Mouse (Mus musculus) cerebellum, adult 9-10 months (tissue): ENCODE data around the gene Kcnj4.
A peak's percentile ranks its signal among the peaks of the same experiment; 100 is the strongest.
"Not testable (repeated sequence)": the region's sequence is repeated elsewhere in the genome, so short reads cannot be mapped to it uniquely, and the experiment has no call there.

ENCODE experiments used
- DNase-seq: peaks from one replicate; pipeline ENCODE4 v3.0.0; 2022

The Kcnj4 gene

DNA sequence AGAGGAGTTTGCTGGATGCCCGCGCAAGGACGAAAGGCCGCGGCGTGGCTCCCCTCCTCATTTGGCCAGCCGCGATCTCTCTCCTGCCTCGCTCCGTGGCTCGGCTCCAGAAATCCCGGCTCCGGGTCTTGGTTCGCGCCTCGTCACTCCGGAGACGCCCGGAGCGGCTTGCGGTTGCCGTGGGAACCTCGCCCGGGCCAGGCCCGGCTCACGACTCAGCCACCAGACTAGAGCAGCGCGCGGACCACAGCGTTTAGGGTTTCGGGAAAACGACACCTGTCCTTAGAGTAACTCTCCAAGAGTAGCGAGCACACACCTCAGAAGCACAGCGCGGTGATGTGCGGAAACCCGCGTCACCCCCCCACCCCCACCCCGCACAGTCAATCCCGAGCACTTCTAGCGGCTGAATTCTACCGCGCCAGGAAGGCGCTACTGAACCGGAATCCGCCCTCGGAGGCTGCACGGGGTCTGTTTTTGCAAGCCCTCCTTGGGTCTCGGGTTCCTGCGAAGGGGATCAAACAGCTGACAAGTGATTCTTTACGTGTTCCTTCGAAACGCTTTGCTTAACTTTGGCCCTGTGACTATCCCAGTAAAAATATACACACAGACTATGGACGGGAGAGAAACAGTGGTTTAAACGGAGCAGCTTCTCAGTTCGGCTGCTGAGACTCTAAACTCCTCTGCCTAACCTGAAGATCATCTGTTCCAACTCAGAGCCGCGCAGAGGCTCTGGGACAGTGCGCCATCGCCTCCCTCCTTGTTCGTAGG is 6.7 kb upstream of the Kcnj4 start:
- DNase-seq = peak; percentile 58

DNA sequence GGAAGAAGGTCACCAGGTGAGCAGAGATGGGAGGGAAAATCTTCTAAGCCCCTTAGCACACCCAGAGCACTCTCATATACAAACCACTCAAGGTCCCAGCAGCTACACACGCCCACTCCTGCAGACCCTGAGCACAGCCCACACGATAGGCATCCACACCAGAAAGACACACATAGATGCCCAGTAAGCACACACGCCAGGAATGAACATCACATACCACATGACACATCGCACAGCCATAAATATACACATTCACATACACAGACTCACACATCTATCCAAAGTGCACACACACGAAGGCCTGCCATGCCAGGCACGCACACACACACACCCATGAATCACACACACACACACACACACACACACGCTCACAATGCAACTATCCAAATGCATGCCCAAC is 5.4 kb upstream of the Kcnj4 start:
- no peak for DNase-seq

DNA sequence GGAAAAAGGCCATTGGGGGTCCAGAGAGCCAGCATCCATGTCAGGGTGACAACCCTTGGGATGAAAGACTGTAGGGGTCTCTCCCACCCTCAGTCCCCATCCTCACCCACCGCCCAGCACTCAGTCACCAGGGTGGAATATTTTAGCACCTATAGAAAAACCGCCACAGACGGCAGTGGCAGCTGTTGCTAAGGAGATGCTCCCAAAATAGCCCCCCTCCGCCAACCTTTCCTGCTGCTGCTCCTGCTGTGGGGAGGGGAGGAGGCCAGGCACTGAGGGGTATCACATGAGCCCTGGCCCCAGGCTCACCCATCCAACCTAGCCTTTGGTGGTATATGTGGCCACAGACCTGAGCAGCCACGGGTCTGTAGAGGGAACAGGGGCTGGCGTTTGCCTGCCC is 5.0 kb upstream of the Kcnj4 start:
- no peak for DNase-seq

DNA sequence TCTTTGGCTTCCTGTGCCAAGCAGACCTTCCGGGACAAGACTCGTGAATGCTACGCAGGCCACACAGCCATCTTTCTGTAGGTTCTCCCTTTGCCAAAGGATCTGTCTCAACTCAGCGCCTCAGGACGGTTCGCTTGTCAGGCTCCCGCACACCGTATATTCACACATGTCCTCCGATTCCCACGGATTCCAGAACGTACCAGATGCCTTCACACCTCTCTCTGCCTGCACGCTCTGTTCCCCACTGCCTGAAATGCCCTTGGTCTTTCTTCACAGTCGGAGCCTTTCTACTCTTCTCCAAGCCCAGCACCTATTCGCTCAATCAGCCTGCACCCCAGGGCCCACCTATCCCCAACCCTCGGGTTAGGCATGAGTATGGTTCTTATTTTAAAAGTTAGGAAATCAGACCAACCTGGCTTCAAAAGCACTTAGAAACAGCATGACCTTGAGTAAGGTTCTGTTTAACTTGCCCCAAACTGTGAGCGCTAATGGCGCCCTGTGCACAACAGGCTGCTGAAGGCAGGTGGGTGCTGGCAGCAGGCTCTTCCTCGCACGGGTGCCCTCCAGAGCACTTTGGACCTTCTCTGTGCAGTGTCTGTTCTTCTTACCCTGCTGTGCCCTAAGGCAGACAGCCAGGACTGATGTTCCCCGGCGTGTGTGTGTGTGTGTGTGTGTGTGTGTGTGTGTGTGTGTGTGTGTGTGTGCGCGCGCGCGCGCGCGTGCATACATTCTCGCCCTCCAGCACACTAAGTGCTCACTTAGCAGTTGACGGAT is 2.2 kb upstream of the Kcnj4 start:
- no peak for DNase-seq

DNA sequence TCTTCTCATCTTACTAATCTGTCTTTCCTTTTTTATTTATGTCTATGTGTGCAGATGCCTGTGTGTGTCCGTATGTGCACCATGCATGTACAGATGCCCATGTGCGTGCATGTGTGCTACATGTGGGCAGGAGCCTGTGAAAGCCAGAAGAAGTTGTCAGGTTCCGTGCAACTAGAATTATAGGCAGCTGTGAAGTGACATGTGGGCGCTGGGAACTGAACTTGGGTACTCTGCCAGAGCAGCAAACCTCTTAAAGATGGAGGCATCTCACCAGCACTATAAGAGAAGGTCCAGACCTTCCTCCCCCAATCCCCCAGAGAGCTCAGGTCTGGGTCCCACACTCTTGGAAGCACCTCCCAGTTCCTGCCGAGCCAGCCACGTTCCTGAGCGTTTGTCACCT is 1.4 kb upstream of the Kcnj4 start:
- DNase-seq = no peak

DNA sequence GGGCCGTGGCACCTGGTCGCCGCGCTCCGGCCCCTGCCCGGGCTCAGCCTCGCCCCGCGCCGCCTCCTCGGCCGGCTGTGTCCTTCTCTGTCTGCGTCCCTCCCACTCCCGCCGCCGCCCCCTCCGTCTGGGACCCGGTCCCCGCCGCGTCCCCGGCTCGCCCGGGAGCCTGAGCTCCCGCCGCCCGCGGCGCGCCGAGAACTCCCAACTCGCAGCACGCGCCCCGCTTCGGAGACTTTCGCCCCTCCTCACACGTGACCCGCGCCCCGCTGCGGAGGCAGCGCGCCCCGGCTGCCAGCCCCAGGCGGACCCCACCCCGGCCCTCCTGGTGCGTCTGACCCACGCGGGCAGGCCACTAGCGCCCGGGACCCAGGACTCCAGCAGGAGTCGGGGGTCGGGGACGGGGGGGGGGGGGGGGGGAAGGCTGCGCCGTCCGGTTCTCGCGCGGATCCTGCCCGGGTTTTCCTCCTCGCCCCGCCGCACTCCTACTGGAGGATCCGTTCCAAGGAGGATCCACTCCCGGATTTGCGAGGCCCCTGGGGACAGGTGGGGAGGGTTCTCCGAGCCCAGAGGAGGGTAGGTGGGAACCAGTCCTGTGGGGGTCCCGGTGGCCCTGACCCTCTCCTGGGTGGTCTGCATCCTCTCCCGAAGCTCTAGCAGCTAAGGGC is 709 bp upstream of the Kcnj4 start:
- DNase-seq = no peak

DNA sequence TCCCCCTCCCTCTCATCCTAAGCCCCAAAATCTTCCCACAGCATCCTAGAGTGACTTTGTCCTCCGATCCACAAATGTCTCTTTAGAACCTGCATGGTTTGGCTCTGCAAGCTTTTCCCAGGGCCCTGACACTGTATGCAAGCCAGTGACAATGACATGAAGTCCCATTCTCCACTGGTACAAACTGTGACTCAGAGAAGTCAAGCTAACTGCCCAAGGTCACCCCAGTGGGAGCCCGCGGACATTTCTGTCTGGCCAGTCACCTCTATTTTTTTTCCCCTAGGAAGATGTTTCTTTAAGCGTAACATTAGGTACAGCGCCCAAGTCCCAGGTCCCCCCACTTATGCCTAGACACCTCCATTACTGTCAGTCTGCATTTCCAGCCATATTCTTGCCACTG is 1.6 kb downstream of the Kcnj4 start:
- DNase-seq = no peak

DNA sequence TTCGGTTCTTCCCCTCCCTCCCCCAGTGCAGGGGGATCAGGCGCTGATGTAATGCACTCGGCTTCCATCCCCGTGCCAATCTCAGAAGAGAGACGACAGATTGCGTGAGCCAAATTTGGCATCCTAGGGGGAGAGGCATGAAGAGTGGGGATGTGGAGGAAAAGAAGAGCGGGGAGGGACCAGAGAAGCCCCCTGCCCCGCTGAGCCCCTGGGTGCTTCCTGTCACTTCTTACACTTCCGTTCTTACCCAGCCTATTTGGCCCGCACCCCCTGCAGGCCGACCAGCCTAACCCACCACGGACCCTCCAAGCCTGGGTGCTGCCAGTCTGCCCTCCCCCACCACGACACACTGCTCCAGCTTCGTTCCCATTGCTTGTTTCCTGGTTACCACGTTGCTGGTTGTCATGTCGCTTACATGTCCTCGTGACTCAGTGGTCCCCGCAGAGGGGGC is 2.1 kb downstream of the Kcnj4 start:
- DNase-seq = no peak

DNA sequence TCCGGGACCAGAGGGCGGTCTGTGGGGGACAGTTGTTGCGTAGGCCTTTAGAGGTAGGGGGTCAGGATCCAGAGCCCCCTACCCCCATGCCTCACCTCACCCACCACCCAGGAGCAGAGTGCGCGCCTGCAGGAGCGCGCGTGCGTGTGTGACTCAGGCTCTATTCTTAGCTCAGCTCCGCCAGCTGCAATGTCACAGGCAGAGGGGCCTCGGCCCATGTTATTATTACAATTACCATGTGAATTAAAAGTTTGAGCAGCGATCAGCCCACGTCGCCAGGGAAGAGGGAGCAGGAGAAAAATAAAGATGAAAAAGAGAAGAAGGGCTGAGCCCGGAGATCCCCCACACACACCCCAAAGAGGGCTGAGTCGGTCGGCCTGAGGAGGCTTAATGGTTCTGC is 4.9 kb downstream of the Kcnj4 start:
- no peak for DNase-seq

DNA sequence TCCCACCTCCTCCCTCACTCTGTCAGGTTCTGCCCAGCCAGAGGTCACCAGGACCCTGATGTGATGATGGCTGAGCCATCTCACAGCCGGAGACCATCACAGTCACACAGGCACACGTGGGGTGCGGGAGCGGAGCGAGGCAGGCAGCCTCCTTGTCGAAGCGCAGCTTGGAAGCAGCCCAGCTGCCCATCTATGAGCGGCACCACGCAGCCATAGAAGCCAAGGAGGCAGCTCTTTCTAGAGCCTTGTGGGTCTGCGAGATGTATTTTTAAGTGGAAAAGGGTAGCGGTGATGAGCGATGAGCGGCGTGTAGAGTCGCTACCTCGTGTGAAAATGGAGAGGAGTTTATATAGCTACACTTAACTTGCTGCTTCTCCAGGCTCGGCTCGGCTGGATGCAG is 11.5 kb downstream of the Kcnj4 start:
- DNase-seq = no peak

DNA sequence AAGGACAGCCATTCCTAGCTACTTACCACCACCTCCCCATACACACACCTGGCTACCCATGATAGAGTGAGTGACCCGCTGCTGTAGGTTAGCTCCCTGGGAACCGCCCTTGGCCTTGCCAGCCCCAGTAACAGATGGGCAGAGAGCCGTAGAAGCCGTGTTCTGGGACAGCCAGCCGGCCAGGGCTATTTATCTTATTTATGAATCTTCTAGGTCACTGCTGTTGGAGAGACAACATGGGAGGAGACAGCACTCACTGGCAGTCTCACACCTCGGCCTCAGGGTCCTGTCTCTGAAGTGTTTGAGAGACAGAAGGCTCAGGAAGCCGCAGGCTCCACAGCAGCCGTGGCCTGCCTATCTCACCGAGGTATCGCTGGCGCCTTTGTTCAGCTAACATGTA is 15.6 kb downstream of the Kcnj4 start:
- no peak for DNase-seq

DNA sequence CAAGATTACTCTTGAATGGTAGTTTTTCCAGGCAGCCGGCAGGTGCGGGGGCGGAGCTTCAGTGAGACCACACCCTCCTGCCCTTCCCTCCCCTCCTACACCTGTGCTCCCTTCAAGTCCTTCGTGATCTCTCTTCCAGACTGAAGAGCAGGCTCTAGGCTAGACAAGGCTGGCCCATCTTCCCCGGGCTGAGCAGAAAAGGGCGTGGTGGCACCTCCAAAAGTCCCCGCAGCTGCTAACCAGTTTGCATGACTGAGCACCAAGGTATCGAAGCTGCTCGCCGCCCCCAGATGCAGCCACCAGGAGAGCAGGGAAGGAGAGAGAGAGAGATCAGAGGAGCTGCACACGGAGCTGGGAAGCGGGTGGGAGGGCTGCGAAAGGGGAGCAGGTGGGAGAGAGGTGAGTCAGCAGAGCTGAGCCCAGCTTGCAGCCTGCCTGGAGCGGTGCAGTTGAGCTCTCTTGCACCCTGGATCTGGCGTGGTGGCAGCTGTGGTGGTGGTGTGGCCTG is 23.8 kb downstream of the Kcnj4 start:
- no peak for DNase-seq

DNA sequence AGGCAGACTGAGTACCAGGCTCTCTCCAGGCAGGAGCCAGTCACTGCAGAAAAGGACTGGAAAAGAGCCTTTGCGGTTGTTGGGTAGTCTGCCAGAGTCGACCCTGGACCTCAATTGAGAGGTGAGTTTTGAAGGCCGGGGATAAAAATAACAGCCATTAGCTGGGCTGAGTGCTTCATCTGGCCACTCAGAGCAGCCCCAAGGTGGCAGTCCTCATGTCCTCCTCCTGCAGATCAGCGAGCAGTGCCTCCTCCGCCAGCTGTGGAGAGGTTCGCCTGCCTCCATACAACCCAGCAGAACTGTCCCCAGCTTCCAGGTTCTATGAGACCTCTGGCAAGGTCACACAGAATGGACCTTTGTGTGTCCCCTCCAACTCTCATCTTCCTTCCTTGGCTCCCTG is 27.8 kb downstream of the Kcnj4 start:
- no peak for DNase-seq

DNA sequence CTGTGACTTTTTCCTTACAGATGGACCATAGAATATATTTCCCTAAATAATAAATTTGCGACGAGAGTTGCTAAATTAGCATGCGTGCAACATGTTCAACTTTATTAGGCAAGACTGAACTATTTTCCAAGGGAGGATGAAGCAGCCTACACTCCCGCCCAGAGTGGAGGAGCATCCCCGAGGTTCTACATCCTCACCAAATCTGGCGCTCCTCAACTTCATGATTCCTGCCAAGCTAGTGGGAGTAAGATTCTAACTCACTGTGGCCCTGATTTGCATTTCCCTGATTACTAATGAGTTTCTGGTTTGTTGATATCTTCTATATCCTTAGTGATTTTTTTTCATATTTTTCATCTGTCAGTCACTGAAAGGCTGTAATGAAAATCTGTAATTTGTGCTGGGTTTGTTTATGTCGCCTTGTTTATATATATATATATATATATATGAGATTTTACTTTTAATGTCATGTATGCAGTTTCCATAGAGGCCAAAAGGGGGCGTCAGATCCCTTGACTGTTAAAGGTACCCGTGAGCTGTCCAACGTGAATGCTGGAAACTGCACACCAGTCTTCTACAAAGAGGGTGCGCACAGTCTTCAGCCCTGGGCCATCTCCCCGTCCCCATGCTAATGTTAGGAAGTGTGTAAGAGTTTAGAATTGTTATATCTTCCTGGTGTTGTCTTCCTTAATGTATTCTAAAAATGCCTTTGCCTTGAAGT is 31.2 kb downstream of the Kcnj4 start:
- no peak for DNase-seq

DNA sequence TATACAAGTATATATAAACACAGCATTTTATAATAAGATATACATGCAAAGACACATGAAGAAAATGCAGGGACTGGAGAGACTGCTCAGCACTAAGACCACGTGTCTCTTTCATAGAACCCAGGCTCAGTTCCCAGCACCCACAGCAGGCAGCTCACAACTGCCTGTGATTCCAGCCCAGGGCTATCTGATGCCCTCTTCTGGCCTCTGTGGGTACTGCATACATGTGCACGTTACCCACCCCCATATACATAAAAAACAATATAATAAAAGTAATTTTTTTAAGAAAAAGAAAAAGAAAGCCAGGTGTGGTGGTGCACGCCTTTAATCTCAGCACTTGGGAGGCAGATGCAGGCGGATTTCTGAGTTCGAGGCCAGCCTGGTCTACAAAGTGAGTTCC is 32.0 kb downstream of the Kcnj4 start:
- DNase-seq = no peak

DNA sequence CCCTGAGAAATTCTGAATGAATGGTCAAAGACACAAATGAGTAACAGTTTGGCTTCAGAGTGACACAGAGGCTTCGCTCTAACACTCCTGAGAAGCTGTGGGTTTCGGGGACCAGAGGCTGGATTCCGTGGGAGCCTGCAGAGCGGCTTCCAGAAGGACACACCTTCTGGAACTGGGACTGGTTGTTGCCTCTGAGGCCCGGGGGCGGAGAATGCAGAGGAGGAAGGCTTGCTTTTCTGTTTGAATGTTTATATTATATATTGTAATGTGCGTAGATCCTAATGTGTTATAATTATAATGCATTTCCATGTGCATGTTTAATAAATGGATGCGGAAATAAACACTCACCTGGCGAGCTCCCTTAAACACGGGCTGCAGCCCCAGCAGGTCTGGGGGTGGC is 33.9 kb downstream of the Kcnj4 start:
- DNase-seq = no peak

DNA sequence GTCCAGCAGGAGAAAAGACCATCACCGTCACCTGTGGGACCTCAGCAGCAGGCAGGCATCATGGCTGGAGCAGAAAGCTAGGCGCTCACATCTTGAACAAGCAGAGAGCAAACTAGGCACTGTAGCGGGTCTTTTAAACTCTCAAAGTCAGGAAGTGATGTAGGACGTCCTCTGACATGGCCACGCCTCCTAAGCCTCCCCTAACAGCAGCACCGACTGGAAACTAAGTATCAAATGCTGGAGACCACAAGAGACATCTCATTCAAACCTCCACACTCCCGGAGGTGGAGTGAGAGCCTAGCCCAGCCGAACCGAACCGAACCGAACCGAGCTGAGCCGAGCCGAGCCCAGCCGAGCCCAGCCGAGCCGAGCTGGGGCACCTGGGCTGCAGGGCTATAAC is 34.5 kb downstream of the Kcnj4 start:
- DNase-seq = no peak

DNA sequence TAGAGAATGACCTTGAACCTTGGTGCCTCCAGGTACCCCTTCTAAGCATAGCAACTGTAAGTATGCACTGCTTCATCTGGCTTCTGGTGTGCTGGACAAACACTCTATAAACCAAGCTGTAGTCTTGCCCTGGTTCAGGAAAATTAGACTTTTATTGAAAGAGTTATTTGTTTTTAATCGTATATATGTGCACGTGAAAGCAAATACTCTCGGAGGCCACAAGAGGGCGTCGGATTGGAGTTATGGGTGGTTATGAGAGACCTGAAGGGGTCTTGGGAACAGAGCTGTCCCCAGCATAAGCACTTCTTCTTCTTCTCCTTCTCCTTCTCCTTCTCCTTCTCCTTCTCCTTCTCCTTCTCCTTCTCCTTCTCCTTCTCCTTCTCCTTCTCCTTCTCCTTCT is 35.5 kb downstream of the Kcnj4 start:
- no peak for DNase-seq

DNA sequence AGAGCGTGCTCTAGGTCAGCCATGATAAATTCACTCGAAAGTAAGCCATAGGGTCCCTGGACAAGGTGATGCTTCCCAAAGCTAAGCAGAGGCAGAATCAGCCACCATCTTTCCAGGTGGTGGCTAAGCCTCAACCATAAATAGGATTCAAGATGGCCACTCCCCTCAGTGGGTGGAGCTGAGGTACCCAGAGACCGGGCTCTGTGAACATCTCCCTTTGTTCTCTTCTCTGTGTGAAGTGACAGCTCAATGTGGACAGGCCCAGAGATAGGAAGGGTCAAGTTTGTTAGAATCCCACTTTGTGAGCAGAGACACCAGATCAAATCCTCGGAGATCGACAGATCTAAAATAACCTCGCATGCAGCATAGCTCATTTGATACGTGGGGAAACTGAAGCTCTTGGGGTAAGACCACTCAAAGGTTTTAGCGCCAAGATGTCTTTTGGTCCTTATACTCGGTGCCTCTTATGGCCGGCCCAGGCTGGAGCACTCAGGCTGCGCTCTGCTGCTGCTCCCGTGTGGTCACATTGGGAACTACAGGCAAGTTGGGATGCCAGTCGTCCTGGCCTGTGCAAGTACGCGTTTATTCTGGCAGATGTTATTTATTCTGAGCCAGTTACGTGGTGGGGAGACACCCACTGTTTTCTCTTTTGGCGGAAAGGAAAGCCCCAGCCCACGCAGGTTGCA is 38.3 kb downstream of the Kcnj4 start:
- DNase-seq = peak; percentile 77

DNA sequence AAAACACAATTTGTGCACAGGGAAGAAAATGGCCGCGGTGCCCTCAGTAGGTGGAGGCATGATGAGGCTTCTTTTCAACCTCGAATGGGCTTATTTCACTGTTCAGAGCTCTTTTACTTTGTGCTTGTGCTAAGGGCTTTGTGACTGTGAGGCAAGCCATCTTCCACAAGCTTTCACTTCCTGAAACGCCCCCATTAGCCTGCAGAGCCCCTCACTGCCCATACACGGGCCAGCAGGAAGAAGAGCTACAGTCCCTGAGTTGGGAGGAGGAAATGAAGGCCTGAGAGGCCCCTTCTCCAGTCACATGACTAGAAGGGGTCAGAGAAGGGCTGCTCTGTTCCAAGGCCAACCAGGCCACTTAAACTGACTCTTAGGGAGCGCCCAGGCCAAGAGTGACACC is 48.5 kb downstream of the Kcnj4 start:
- no peak for DNase-seq

DNA sequence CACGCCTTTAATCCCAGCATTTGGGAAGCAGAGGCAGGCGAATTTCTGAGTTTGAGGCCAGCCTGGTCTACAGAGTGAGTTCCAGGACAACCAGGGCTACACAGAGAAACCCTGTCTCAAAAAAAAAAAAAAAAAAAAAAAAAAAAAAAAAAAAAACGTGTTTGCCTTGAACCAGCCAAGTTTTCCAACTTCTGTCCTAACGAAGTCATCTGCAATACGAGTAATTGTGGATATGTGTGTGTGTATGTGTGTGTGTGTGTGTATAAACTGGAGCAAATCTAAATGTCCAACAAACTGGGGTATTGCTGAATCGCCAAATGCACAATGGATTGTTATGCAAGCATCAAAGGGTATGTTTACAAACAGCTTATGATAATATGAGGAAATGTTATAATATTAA is 48.9 kb downstream of the Kcnj4 start:
- DNase-seq = not testable (repeated sequence)

DNA sequence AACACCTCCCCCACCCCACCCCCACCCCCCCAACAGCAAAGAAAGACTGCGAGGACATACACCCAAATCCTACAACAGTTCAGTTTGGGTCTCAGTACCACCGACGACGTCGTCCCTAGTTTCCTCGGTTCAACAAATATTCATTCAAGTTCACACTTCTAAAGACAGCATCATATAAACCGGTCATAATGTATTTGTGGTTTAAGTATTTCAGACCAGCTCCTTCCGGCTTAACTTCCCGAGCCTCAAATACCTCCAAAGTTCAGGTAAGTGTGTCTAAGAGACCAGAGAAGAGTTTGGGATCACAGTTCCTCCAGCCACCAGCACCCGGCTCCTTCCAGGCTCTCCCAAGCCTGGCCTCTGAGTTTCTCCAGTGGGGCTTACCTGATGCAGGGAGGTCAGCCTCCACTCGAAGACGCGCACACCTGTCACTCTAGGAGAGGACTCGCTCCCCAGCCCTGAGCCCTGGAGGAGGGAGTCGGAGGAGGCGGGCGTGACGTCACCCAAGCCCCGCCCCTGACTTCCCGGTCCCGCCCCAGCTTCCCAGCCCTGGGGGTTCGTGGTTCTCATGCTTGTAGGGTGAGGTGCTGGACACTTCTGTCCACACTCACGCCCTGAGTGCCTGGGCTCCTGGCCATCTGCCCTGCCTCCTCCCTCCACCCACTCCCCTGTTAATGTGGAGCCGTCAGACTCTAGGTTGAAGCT is 49.8 kb downstream of the Kcnj4 start, which contains the start of gene Csnk1e:
Gene Csnk1e, minus strand, starts transcription at position 461 of the 705 bp plus-strand sequence.
- no peak for DNase-seq
